Mouse (Mus musculus) liver, postnatal 0 days (tissue): ENCODE measurements around the gene Hipk2. TPM values are rescaled to one million over a fixed set of nuclear protein-coding genes. Genes with fewer than 3 reads are reported as not detected.

Experiments
- ATAC-seq: fragments of 200-750 bp; cut with Nextera tagmentation; 2 replicates; pipeline ENCODE4 v1.8.0; 2017; ENCODE audit warnings: mild to moderate bottlenecking, moderate library complexity
- DNase-seq: peaks from one replicate; pipeline ENCODE4 v3.0.0-alpha.2; 2016
- H3K27ac ChIP-seq: fragments of 300-500 bp; sonication (generic); 2 replicates; pipeline ENCODE4 v1.5.1; 2014; ENCODE audit warnings: antibody characterized with exemption, moderate library complexity, mild to moderate bottlenecking, low read depth
- H3K27me3 ChIP-seq: fragments of 300-500 bp; sonication (generic); 2 replicates; pipeline ENCODE4 v1.6.1; 2014; ENCODE audit warnings: low read length, control low read depth, mixed read lengths; ENCODE audit not compliant: insufficient read depth
- H3K36me3 ChIP-seq: fragments of 300-500 bp; sonication (generic); replicated peaks from 2 replicates; pipeline ENCODE4 v1.6.1; 2014; ENCODE audit warnings: mild to moderate bottlenecking, control low read depth, low read length, moderate library complexity, mixed read lengths; ENCODE audit not compliant: insufficient read depth
- H3K4me1 ChIP-seq: fragments of 300-500 bp; sonication (generic); 2 replicates; pipeline ENCODE4 v1.6.1; 2014; ENCODE audit warnings: antibody characterized with exemption, mild to moderate bottlenecking, control low read depth; ENCODE audit not compliant: insufficient read depth
- H3K4me2 ChIP-seq: fragments of 300-500 bp; sonication (generic); 2 replicates; pipeline ENCODE4 v1.6.1; 2014; ENCODE audit warnings: low read depth, mild to moderate bottlenecking, low read length, moderate library complexity, mixed read lengths
- H3K4me3 ChIP-seq: fragments of 300-500 bp; sonication (generic); 2 replicates; pipeline ENCODE4 v1.5.1; 2014; ENCODE audit warnings: low read depth, low read length
- H3K9ac ChIP-seq: fragments of 300-500 bp; sonication (generic); replicated peaks from 2 replicates; pipeline ENCODE4 v1.6.1; 2014; ENCODE audit warnings: mild to moderate bottlenecking, moderate library complexity
- H3K9me3 ChIP-seq: fragments of 300-500 bp; sonication (generic); 2 replicates; pipeline ENCODE4 v1.6.1; 2016; ENCODE audit warnings: mild to moderate bottlenecking, control low read depth, low read length, mixed read lengths
- CTCF ChIP-seq: sonication (generic); IDR thresholded peaks from 2 replicates; pipeline ENCODE4 v1.5.1; 2016; ENCODE audit warnings: antibody characterized with exemption, low read depth
- EP300 ChIP-seq: IDR thresholded peaks from 2 replicates; pipeline ENCODE4 v1.6.1; 2016; ENCODE audit warnings: antibody characterized with exemption, low read depth, mild to moderate bottlenecking
- WGBS: fragments of 180-500 bp; shearing (Covaris S2); extraction: QIAGEN DNeasy Blood & Tissue Kit; methylation state at CpG from one replicate; pipeline ENCODE4 v1.1.7; 2014; ENCODE audit not compliant: insufficient replicate concordance; 5-methylcytosine and 5-hydroxymethylcytosine counted together
- polyA plus RNA-seq: library from polyadenylated mRNA; unstranded; fragments of >200 nt; fragmentation: Nextera tagmentation; extraction: Ambion mirVana; gene quantifications from 2 replicates; pipeline ENCODE4 v1.2.1, GENCODE M21; 2015

Hipk2 gene
- 9.6 and 9.7 TPM in 2 replicates for polyA plus RNA-seq

- Histone ChIP-seq H3K9me3 (no peaks in the 10 kb centered on the region), H3K4me2 (peak within 1 kb of the TSS; percentile 72), H3K36me3 (peaks cover 8% of the 10 kb centered on the region), H3K27me3 (no peaks in the 10 kb centered on the region), H3K9ac (peak within 1 kb of the TSS; percentile 100), H3K4me1 (peaks cover 28% of the 10 kb centered on the region), H3K4me3 (peak within 1 kb of the TSS; percentile 99), H3K27ac (peak within 1 kb of the TSS; percentile 99)
- no peak for TF ChIP-seq EP300
- peak; percentile 38 for TF ChIP-seq CTCF
- DNase-seq, result peak; percentile 90
- under 1% methylated on average over 56 of the region's 108 CpGs for whole genome bisulfite sequencing
- peak; percentile 94 for ATAC-seq
Observed at GRCm38 (mm10) chr6:38876071-38876911, at the start of gene Hipk2. Hipk2 (minus strand) TSS chr6:38876165.

- 64% methylated on average over 7 of the region's 7 CpGs for WGBS
- ATAC-seq, result no peak
- H3K36me3 ChIP-seq, result no peaks in the 10 kb centered on the region
- peak overlapping the region; percentile 97 for H3K27ac ChIP-seq
- peak; percentile 51 for DNase-seq
- no peaks in the 10 kb centered on the region for H3K27me3 ChIP-seq
- H3K9me3 ChIP-seq, result no peaks in the 10 kb centered on the region
- no peak overlapping the region; the same call in 1 of the 2 replicates for H3K4me3 ChIP-seq
- H3K9ac ChIP-seq, result no peak overlapping the region
- H3K4me2 ChIP-seq, result no peak overlapping the region
- no peak for TF ChIP-seq EP300
- peak; percentile 65 for TF ChIP-seq CTCF
- H3K4me1 ChIP-seq, result peaks cover 57% of the 10 kb centered on the region
Observed at GRCm38 (mm10) chr6:38925719-38926118, 49.8 kb upstream of the Hipk2 start.

- Histone ChIP-seq H3K4me2 (peak overlapping the region; percentile 57), H3K4me1 (peaks cover 58% of the 10 kb centered on the region), H3K9me3 (no peaks in the 10 kb centered on the region), H3K36me3 (no peaks in the 10 kb centered on the region), H3K4me3 (no peak overlapping the region; the same call in 1 of the 2 replicates), H3K27me3 (no peaks in the 10 kb centered on the region), H3K9ac (peak overlapping the region; percentile 43; the same call in 1 of the 2 replicates), H3K27ac (peak overlapping the region; percentile 97)
- WGBS, result 54% methylated on average over 18 of the region's 18 CpGs
- DNase-seq (peak; percentile 79), ATAC-seq (peak; percentile 80)
- no peak for TF ChIP-seq CTCF
- peak; percentile 99 for TF ChIP-seq EP300
Observed at GRCm38 (mm10) chr6:38923870-38924817, 48.2 kb upstream of the Hipk2 start.

GRCm38 (mm10) chr6:38923450-38923849 is 47.5 kb upstream of the Hipk2 start:
- Histone ChIP-seq H3K27me3 (no peaks in the 10 kb centered on the region), H3K9me3 (no peaks in the 10 kb centered on the region), H3K4me3 (no peak overlapping the region), H3K9ac (peak overlapping the region; percentile 43; the same call in 1 of the 2 replicates), H3K36me3 (no peaks in the 10 kb centered on the region), H3K4me1 (peaks cover 63% of the 10 kb centered on the region), H3K4me2 (peak overlapping the region; percentile 57), H3K27ac (peak overlapping the region; percentile 97)
- 61% methylated on average over 4 of the region's 4 CpGs for WGBS
- TF ChIP-seq CTCF (no peak), EP300 (no peak)
- DNase-seq (no peak), ATAC-seq (no peak)

GRCm38 (mm10) chr6:38922517-38922916 is 46.6 kb upstream of the Hipk2 start:
- peak overlapping the region; percentile 97 for H3K27ac ChIP-seq
- peaks cover 66% of the 10 kb centered on the region for H3K4me1 ChIP-seq
- no peaks in the 10 kb centered on the region for H3K27me3 ChIP-seq
- DNase-seq (no peak), ATAC-seq (no peak)
- H3K4me3 ChIP-seq, result no peak overlapping the region
- no peak overlapping the region for H3K4me2 ChIP-seq
- 77% methylated on average over 2 of the region's 2 CpGs for WGBS
- no peaks in the 10 kb centered on the region for H3K36me3 ChIP-seq
- TF ChIP-seq EP300 (no peak), CTCF (no peak)
- no peak overlapping the region; the same call in 1 of the 2 replicates for H3K9ac ChIP-seq
- H3K9me3 ChIP-seq, result no peaks in the 10 kb centered on the region

GRCm38 (mm10) chr6:38921810-38922116 is 45.8 kb upstream of the Hipk2 start:
- 60% methylated on average over 8 of the region's 8 CpGs for WGBS
- H3K4me1 ChIP-seq, result peaks cover 72% of the 10 kb centered on the region
- no peak for TF ChIP-seq CTCF
- TF ChIP-seq EP300, result peak; percentile 59
- no peaks in the 10 kb centered on the region for H3K36me3 ChIP-seq
- H3K27ac ChIP-seq, result peak overlapping the region; percentile 97
- DNase-seq, result no peak
- ATAC-seq, result 0 out of 2 replicates have a peak, but pooled peaks have one; percentile 9
- no peaks in the 10 kb centered on the region for H3K27me3 ChIP-seq
- H3K4me2 ChIP-seq, result peak overlapping the region; percentile 60
- H3K4me3 ChIP-seq, result no peak overlapping the region
- H3K9ac ChIP-seq, result peak overlapping the region; percentile 57
- no peaks in the 10 kb centered on the region for H3K9me3 ChIP-seq
